Mouse (Mus musculus): Measurements from ENCODE around the gene Igsf21.

The Igsf21 gene

GRCm38 (mm10) chr4:140103341-140104027 lies 143.1 kb downstream of the Igsf21 start:
- in situ Hi-C loops (cut with MboI, MseI), result no loop called here

- in situ Hi-C loops (cut with MboI, MseI), result no loop called here
Observed at GRCm38 (mm10) chr4:140102581-140103200, 143.9 kb downstream of the Igsf21 start.

- in situ Hi-C loops (cut with MboI, MseI), result no loop called here
Observed at GRCm38 (mm10) chr4:140101106-140101505, 145.5 kb downstream of the Igsf21 start.

- in situ Hi-C loops (cut with MboI, MseI), result no loop called here
Observed at GRCm38 (mm10) chr4:140100141-140100540, 146.4 kb downstream of the Igsf21 start.

GRCm38 (mm10) chr4:140096283-140096682 lies 150.3 kb downstream of the Igsf21 start:
- in situ Hi-C loops (cut with MboI, MseI), result no loop called here

GRCm38 (mm10) chr4:140094835-140095234 lies 151.7 kb downstream of the Igsf21 start:
- in situ Hi-C loops (cut with MboI, MseI), result no loop called here

- in situ Hi-C loops (cut with MboI, MseI), result no loop called here
Observed at GRCm38 (mm10) chr4:140092367-140092766, 154.2 kb downstream of the Igsf21 start.

- in situ Hi-C loops (cut with MboI, MseI), result no loop called here
Observed at GRCm38 (mm10) chr4:140091693-140092092, 154.9 kb downstream of the Igsf21 start.

- in situ Hi-C loops (cut with MboI, MseI), result no loop called here
Observed at GRCm38 (mm10) chr4:140089676-140090075, 156.9 kb downstream of the Igsf21 start.

GRCm38 (mm10) chr4:140088711-140089440 lies 157.7 kb downstream of the Igsf21 start:
- in situ Hi-C loops (cut with MboI, MseI), result no loop called here

- in situ Hi-C loops (cut with MboI, MseI), result no loop called here
Observed at GRCm38 (mm10) chr4:140086192-140086591, 160.4 kb downstream of the Igsf21 start.

- in situ Hi-C loops (cut with MboI, MseI), result no loop called here
Observed at GRCm38 (mm10) chr4:140084521-140085011, 162.0 kb downstream of the Igsf21 start.

- in situ Hi-C loops (cut with MboI, MseI), result no loop called here
Observed at GRCm38 (mm10) chr4:140084064-140084463, 162.5 kb downstream of the Igsf21 start.

GRCm38 (mm10) chr4:140078416-140078815 lies 168.2 kb downstream of the Igsf21 start:
- in situ Hi-C loops (cut with MboI, MseI), result no loop called here

GRCm38 (mm10) chr4:140077615-140078014 lies 169.0 kb downstream of the Igsf21 start:
- in situ Hi-C loops (cut with MboI, MseI), result no loop called here

GRCm38 (mm10) chr4:140076852-140077563 lies 169.6 kb downstream of the Igsf21 start:
- in situ Hi-C loops (cut with MboI, MseI), result no loop called here

- in situ Hi-C loops (cut with MboI, MseI), result no loop called here
Observed at GRCm38 (mm10) chr4:140076428-140076827, 170.2 kb downstream of the Igsf21 start.

- in situ Hi-C loops (cut with MboI, MseI), result no loop called here
Observed at GRCm38 (mm10) chr4:140071047-140071446, 175.5 kb downstream of the Igsf21 start.

GRCm38 (mm10) chr4:140070331-140070652 lies 176.3 kb downstream of the Igsf21 start:
- in situ Hi-C loops (cut with MboI, MseI), result no loop called here

- in situ Hi-C loops (cut with MboI, MseI), result no loop called here
Observed at GRCm38 (mm10) chr4:140069563-140070330, 176.8 kb downstream of the Igsf21 start.

- in situ Hi-C loops (cut with MboI, MseI), result no loop called here
Observed at GRCm38 (mm10) chr4:140068468-140068867, 178.1 kb downstream of the Igsf21 start.
